Mouse (Mus musculus) ES-E14 (cell line): Measurements from ENCODE around the gene Lrguk. TPM values are rescaled to one million over a fixed set of nuclear protein-coding genes. Genes with fewer than 3 reads are reported as not detected.

Experiments
- DNase-seq: peaks from one replicate; pipeline ENCODE4 v3.0.0-alpha.2; 2013; ENCODE audit warnings: low read depth, low spot score
- H3K27ac ChIP-seq: 2 replicates; pipeline ENCODE4 v1.5.1; 2012; ENCODE audit warnings: low read depth, mild to moderate bottlenecking, low read length, moderate library complexity, mixed read lengths; ENCODE audit not compliant: poor library complexity, insufficient read depth, severe bottlenecking
- H3K36me3 ChIP-seq: 2 replicates; pipeline ENCODE4 v1.6.1; 2012; ENCODE audit warnings: mild to moderate bottlenecking, low read length, moderate library complexity, mixed read lengths; ENCODE audit not compliant: control insufficient read depth, poor library complexity, insufficient read depth, severe bottlenecking
- H3K4me1 ChIP-seq, 2 experiments: fragments of 150-350 bp in 1 of 2; sonication (generic) in 1 of 2; 2 replicates each; pipeline ENCODE4 v1.6.1; 2012; ENCODE audit warnings: low read length in 2 of 2, mild to moderate bottlenecking in 1 of 2, mixed read lengths in 1 of 2; ENCODE audit not compliant: control insufficient read depth in 2 of 2, insufficient read depth in 2 of 2, poor library complexity in 1 of 2
- H3K4me3 ChIP-seq, 2 experiments: fragments of 150-350 bp in 1 of 2; sonication (generic) in 1 of 2; 2 replicates each; pipeline ENCODE4 v1.5.1; 2012; ENCODE audit warnings: low read length in 2 of 2, low read depth in 1 of 2, mild to moderate bottlenecking in 1 of 2, mixed read lengths in 1 of 2; ENCODE audit not compliant: insufficient read depth in 1 of 2, poor library complexity in 1 of 2, severe bottlenecking in 1 of 2
- H3K9ac ChIP-seq: 2 replicates; pipeline ENCODE4 v1.6.1; 2012; ENCODE audit warnings: low read depth, mild to moderate bottlenecking, low read length, mixed read lengths; ENCODE audit not compliant: poor library complexity, insufficient read depth, severe bottlenecking
- H3K9me3 ChIP-seq: fragments of 150-350 bp; sonication (generic); 2 replicates; pipeline ENCODE4 v1.6.1; 2012; ENCODE audit warnings: low read depth, mild to moderate bottlenecking, low read length; ENCODE audit not compliant: control insufficient read depth, insufficient read depth
- CHD2 ChIP-seq: IDR thresholded peaks from 2 replicates; pipeline ENCODE4 v1.6.1; 2014; ENCODE audit warnings: mild to moderate bottlenecking, low read depth, low read length, inconsistent platforms
- HCFC1 ChIP-seq: IDR thresholded peaks from 2 replicates; pipeline ENCODE4 v1.6.1; 2012; ENCODE audit warnings: low read length, inconsistent platforms, borderline replicate concordance; ENCODE audit not compliant: insufficient read depth
- MAFK ChIP-seq: IDR thresholded peaks from 2 replicates; pipeline ENCODE4 v1.6.1; 2014; ENCODE audit warnings: mild to moderate bottlenecking, low read depth, low read length, inconsistent platforms; ENCODE audit not compliant: insufficient read depth
- ZC3H11A ChIP-seq: IDR thresholded peaks from 2 replicates; pipeline ENCODE4 v1.6.1; 2012; ENCODE audit warnings: low read depth, mild to moderate bottlenecking, inconsistent platforms, low read length, borderline replicate concordance
- ZNF384 ChIP-seq: IDR thresholded peaks from 2 replicates; pipeline ENCODE4 v1.6.1; 2012; ENCODE audit warnings: low read depth, low read length, inconsistent platforms
- in situ Hi-C, 2 experiments: fragments of 600-800 bp; cut with MboI; formaldehyde crosslinking; loops; one replicate each; pipeline ENCODE4 v1.15.1; 2025; ENCODE audit warnings: low sequenced_read_pairs in 2 of 2, inconsistent platforms in 1 of 2; ENCODE audit not compliant: unreplicated experiment in 2 of 2
- total RNA-seq: library from RNA; depleted of rRNA; stranded (reverse); fragments of 300-350 nt; gene quantifications from 2 replicates; pipeline ENCODE4 v1.2.3, GENCODE M21; 2012

The Lrguk gene
- total RNA-seq, 1 experiment = 2.0 TPM

GRCm38 (mm10) chr6:34156057-34156456 is 126.8 kb downstream of the Lrguk start:
- in situ Hi-C loops = no loop called here
- Histone ChIP-seq H3K36me3 (peaks cover 27% of the 10 kb centered on the region), H3K9ac (no peak overlapping the region), H3K4me1 (no peaks in the 10 kb centered on the region), H3K4me3 (no peak overlapping the region), H3K27ac (no peak overlapping the region), H3K9me3 (no peaks in the 10 kb centered on the region)
- no peak for DNase-seq
- TF ChIP-seq ZC3H11A = no peak
- TF ChIP-seq HCFC1 = no peak
- TF ChIP-seq CHD2 = no peak
- no peak for TF ChIP-seq ZNF384
- TF ChIP-seq MAFK = no peak

- Histone ChIP-seq H3K27ac (no peak overlapping the region), H3K36me3 (peaks cover 28% of the 10 kb centered on the region)
- in situ Hi-C loops = no loop called here
Observed at GRCm38 (mm10) chr6:34156841-34157748, 127.8 kb downstream of the Lrguk start.

GRCm38 (mm10) chr6:34159998-34160815 is 131.0 kb downstream of the Lrguk start:
- Histone ChIP-seq H3K36me3 (peaks cover 28% of the 10 kb centered on the region), H3K4me3 (no peak overlapping the region), H3K9ac (no peak overlapping the region), H3K9me3 (no peaks in the 10 kb centered on the region), H3K4me1 (no peaks in the 10 kb centered on the region), H3K27ac (no peak overlapping the region; the same call in 1 of the 2 replicates)
- TF ChIP-seq HCFC1 (no peak), ZC3H11A (no peak), CHD2 (no peak), MAFK (no peak), ZNF384 (no peak)
- no peak for DNase-seq
- in situ Hi-C loops = no loop called here

More at GRCm38 (mm10) chr6:34156841-34157748, 127.8 kb downstream of the Lrguk start:
- TF ChIP-seq HCFC1 (no peak), CHD2 (no peak), MAFK (no peak), ZC3H11A (no peak), ZNF384 (no peak)
- Histone ChIP-seq H3K9me3 (no peaks in the 10 kb centered on the region), H3K4me3 (no peak overlapping the region), H3K4me1 (no peaks in the 10 kb centered on the region), H3K9ac (no peak overlapping the region)
- no peak for DNase-seq

GRCm38 (mm10) chr6:34160816-34161310 is 131.6 kb downstream of the Lrguk start:
- Histone ChIP-seq H3K36me3 (peaks cover 31% of the 10 kb centered on the region), H3K27ac (no peak overlapping the region), H3K4me1 (no peaks in the 10 kb centered on the region), H3K9ac (no peak overlapping the region), H3K4me3 (no peak overlapping the region), H3K9me3 (no peaks in the 10 kb centered on the region)
- in situ Hi-C loops = no loop called here
- DNase-seq = no peak
- TF ChIP-seq CHD2 = no peak
- TF ChIP-seq MAFK = no peak
- no peak for TF ChIP-seq HCFC1
- TF ChIP-seq ZNF384 = no peak
- no peak for TF ChIP-seq ZC3H11A
